Mouse (Mus musculus): ENCODE measurements at regions not wholly inside any gene's neighbourhood (a gene's known extent, or its start where the extent isn't known, plus 50 kb on each side); places are given as distances from the start of the nearest gene placed in this dataset.
"Not testable (repeated sequence)": the region's sequence is repeated elsewhere in the genome, so short reads cannot be mapped to it uniquely, and the experiment has no call there.

GRCm38 (mm10) chr8:20495542-20495941 is 119.2 kb upstream of the Gm21119 start:
- not testable (repeated sequence) for ATAC-seq

- ATAC-seq = not testable (repeated sequence)
These were observed 100.8 kb upstream of the Gm21119 start for GRCm38 (mm10) chr8:20513920-20514319.

- not testable (repeated sequence) for ATAC-seq
These were observed 98.3 kb upstream of the Gm21119 start for GRCm38 (mm10) chr8:20516324-20516830.

GRCm38 (mm10) chr8:20517551-20517950 is 97.2 kb upstream of the Gm21119 start:
- not testable (repeated sequence) for ATAC-seq

GRCm38 (mm10) chr8:20524539-20524938 is 90.2 kb upstream of the Gm21119 start:
- ATAC-seq = not testable (repeated sequence)

- ATAC-seq = not testable (repeated sequence)
These were observed 85.7 kb upstream of the Gm21119 start for GRCm38 (mm10) chr8:20529048-20529447.

- not testable (repeated sequence) for ATAC-seq
These were observed 75.7 kb upstream of the Gm21119 start for GRCm38 (mm10) chr8:20539031-20539430.

- not testable (repeated sequence) for ATAC-seq
These were observed 70.6 kb upstream of the Gm21119 start for GRCm38 (mm10) chr8:20544084-20544483.

- not testable (repeated sequence) for ATAC-seq
These were observed 69.4 kb upstream of the Gm21119 start for GRCm38 (mm10) chr8:20545347-20545746.

- not testable (repeated sequence) for ATAC-seq
These were observed 68.3 kb upstream of the Gm21119 start for GRCm38 (mm10) chr8:20546401-20546800.

- ATAC-seq = peak; percentile 95
These were observed 64.5 kb upstream of the Gm21119 start for GRCm38 (mm10) chr8:20550054-20550778.

GRCm38 (mm10) chr8:20556501-20557181 is 58.1 kb upstream of the Gm21119 start:
- ATAC-seq = not testable (repeated sequence)

- ATAC-seq = not testable (repeated sequence)
These were observed 57.5 kb upstream of the Gm21119 start for GRCm38 (mm10) chr8:20557184-20557583.

- ATAC-seq = peak; percentile 97
These were observed 57.1 kb upstream of the Gm21119 start for GRCm38 (mm10) chr8:20557609-20558008.

Data from activated CD4-positive, CD25-positive, alpha-beta regulatory T cell, adult 4 months (primary cell).